Mouse (Mus musculus): ENCODE results near the gene Riiad1.
A peak's percentile ranks its signal among the peaks of the same experiment; 100 is the strongest.

Gene Riiad1

GRCm38 (mm10) chr3:94480291-94480884 is at the start of gene Riiad1:
Gene Riiad1, minus strand, starts transcription at chr3:94480341.
- peak; percentile 61 for DNase-seq (ENCODE audit: low spot score)

- DNase-seq (ENCODE audit: low spot score) = no peak
Observed at GRCm38 (mm10) chr3:94526731-94527130, 46.6 kb upstream of the Riiad1 start.

- no peak for DNase-seq (ENCODE audit: low spot score)
Observed at GRCm38 (mm10) chr3:94506664-94507063, 26.5 kb upstream of the Riiad1 start.

GRCm38 (mm10) chr3:94502243-94502642 is 22.1 kb upstream of the Riiad1 start:
- peak; percentile 54 for DNase-seq (ENCODE audit: low spot score)

GRCm38 (mm10) chr3:94497162-94497561 is 17.0 kb upstream of the Riiad1 start:
- DNase-seq (ENCODE audit: low spot score) = no peak

- DNase-seq (ENCODE audit: low spot score) = no peak
Observed at GRCm38 (mm10) chr3:94487581-94487980, 7.4 kb upstream of the Riiad1 start.

GRCm38 (mm10) chr3:94485922-94486321 is 5.8 kb upstream of the Riiad1 start:
- no peak for DNase-seq (ENCODE audit: low spot score)

- DNase-seq (ENCODE audit: low spot score) = peak; percentile 91
Observed at GRCm38 (mm10) chr3:94483790-94484439, 3.8 kb upstream of the Riiad1 start.

GRCm38 (mm10) chr3:94482764-94483385 is 2.7 kb upstream of the Riiad1 start:
- DNase-seq (ENCODE audit: low spot score) = peak; percentile 84

GRCm38 (mm10) chr3:94481429-94481828 is 1.3 kb upstream of the Riiad1 start:
- peak; percentile 53 for DNase-seq (ENCODE audit: low spot score)

- DNase-seq (ENCODE audit: low spot score) = no peak
Observed at GRCm38 (mm10) chr3:94479564-94479963, 577 bp downstream of the Riiad1 start.

GRCm38 (mm10) chr3:94478591-94479169 is 1.5 kb downstream of the Riiad1 start:
- peak; percentile 59 for DNase-seq (ENCODE audit: low spot score)

- DNase-seq (ENCODE audit: low spot score) = peak; percentile 91
Observed at GRCm38 (mm10) chr3:94477981-94478422, 2.1 kb downstream of the Riiad1 start, which contains the start of gene Celf3. Gene Celf3, plus strand, starts transcription at chr3:94478295.

- DNase-seq (ENCODE audit: low spot score) = peak; percentile 39
Observed at GRCm38 (mm10) chr3:94477444-94477843, 2.7 kb downstream of the Riiad1 start.

GRCm38 (mm10) chr3:94476301-94477035 is 3.7 kb downstream of the Riiad1 start:
- DNase-seq (ENCODE audit: low spot score) = peak; percentile 86

GRCm38 (mm10) chr3:94473567-94474232 is 6.4 kb downstream of the Riiad1 start:
- peak; percentile 50 for DNase-seq (ENCODE audit: low spot score)

GRCm38 (mm10) chr3:94473115-94473505 is 7.0 kb downstream of the Riiad1 start:
- no peak for DNase-seq (ENCODE audit: low spot score)

- peak; percentile 78 for DNase-seq (ENCODE audit: low spot score)
Observed at GRCm38 (mm10) chr3:94472447-94473114, 7.6 kb downstream of the Riiad1 start.

GRCm38 (mm10) chr3:94468931-94469330 is 11.2 kb downstream of the Riiad1 start:
- no peak for DNase-seq (ENCODE audit: low spot score)

- peak; percentile 76 for DNase-seq (ENCODE audit: low spot score)
Observed at GRCm38 (mm10) chr3:94465632-94466430, 14.3 kb downstream of the Riiad1 start.

Data from MN1 (cell line).